Mouse (Mus musculus): Measurements from ENCODE around the gene Arhgap21.

DNA sequence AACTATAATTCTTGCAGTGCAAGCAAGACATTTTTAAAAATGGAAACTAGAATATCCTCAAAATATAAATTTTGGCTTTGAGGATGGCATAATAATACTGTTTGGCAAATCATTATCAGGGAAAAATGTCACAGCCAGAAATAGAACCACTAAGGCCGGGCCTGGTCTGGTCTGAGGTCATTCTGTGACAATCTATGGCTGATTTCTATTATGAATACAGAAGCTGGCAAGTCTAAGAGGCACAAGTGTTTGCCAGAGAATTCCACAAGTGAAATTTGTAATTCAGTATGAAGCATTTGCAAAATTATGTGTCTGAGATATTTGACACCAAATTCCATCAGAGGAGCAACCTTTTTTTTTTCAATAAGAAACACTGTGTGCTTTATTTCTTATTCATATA, 3.5 kb upstream of the Arhgap21 start:
- TF ChIP-seq CTCF (IDR thresholded peaks at IDR 0.05; ENCODE audit: low read depth) (no peak), EP300 (IDR thresholded peaks at IDR 0.05; ENCODE audit: low read depth) (no peak)

Data from liver, postnatal 0 days (tissue).